ENCODE assay signal across 14 mouse cellular contexts in the genomic region with DNA sequence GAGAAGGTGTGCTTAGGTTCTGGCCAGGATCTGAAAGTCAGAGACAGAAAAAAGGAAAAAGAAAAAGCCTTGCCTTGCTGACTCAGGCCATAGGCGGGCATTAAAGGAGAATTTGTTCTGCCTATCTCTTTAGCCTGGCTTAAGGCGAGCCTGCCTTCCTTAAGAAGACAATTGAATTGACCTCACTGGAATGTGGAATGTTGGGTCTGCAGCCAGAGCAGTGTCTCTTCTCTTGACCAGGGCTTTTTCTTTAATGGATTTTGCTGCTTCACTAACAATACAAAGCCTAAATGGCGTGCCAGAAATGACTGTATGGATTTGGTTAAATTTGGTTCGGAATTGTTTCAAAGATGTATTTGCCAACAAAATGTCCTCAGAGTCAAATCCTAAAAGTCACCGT. TPM values are rescaled to one million over a fixed set of nuclear protein-coding genes. Genes with fewer than 3 reads are reported as not detected.
DNase-seq lines count a peak whose midpoint lies in the region; ATAC-seq lines count a peak whose summit lies in the region.
"Had no signal": no experiment of that assay in that cellular context is flagged by ENCODE, and none has a peak within 500 bp of the region (broad histone marks: within the 10 kb centered on the region; RNA-seq: fewer than 3 reads in every experiment).

No protein-coding gene starts in this region.

- H3K9me3 ChIP-seq in heart, embryonic 12.5 days (replicated peaks) = no peaks in the 10 kb centered on the region
- no peaks in the 10 kb centered on the region for H3K9me3 ChIP-seq in midbrain, embryonic 11.5 days (ENCODE audit: control insufficient read depth, low read length)
- no peaks in the 10 kb centered on the region for H3K9me3 ChIP-seq in midbrain, embryonic 13.5 days
- no peaks in the 10 kb centered on the region for H3K9me3 ChIP-seq in embryonic facial prominence, embryonic 14.5 days (ENCODE audit: control insufficient read depth, low read length)
- H3K9me3 ChIP-seq: limb, embryonic 15.5 days; midbrain, embryonic 12.5 days had no signal

- H3K4me2 ChIP-seq in heart, embryonic 12.5 days = no peak overlapping the region
- H3K4me2 ChIP-seq in midbrain, embryonic 11.5 days = no peak overlapping the region
- H3K4me2 ChIP-seq in midbrain, embryonic 13.5 days (replicated peaks) = no peak overlapping the region
- H3K4me2 ChIP-seq in embryonic facial prominence, embryonic 14.5 days (ENCODE audit: low read depth, low read length) = no peak overlapping the region
- H3K4me2 ChIP-seq: limb, embryonic 15.5 days; midbrain, embryonic 12.5 days had no signal

- H3K9ac ChIP-seq in heart, embryonic 12.5 days = peak overlapping the region; percentile 52; the same call in 1 of the 2 replicates
- no peak overlapping the region for H3K9ac ChIP-seq in midbrain, embryonic 11.5 days (ENCODE audit: low read length)
- H3K9ac ChIP-seq in midbrain, embryonic 13.5 days (replicated peaks) = no peak overlapping the region
- no peak overlapping the region for H3K9ac ChIP-seq in embryonic facial prominence, embryonic 14.5 days (ENCODE audit: low read depth, low read length)
- H3K9ac ChIP-seq: limb, embryonic 15.5 days; midbrain, embryonic 12.5 days had no signal

- H3K27me3 ChIP-seq in heart, embryonic 12.5 days (replicated peaks) = no peaks in the 10 kb centered on the region
- no peaks in the 10 kb centered on the region for H3K27me3 ChIP-seq in midbrain, embryonic 11.5 days (ENCODE audit: control insufficient read depth, insufficient read depth, low read length)
- H3K27me3 ChIP-seq in midbrain, embryonic 13.5 days = no peaks in the 10 kb centered on the region
- H3K27me3 ChIP-seq in embryonic facial prominence, embryonic 14.5 days (replicated peaks; ENCODE audit: control insufficient read depth, insufficient read depth, low read length) = no peaks in the 10 kb centered on the region
- H3K27me3 ChIP-seq: limb, embryonic 15.5 days had no signal

- H3K27ac ChIP-seq in heart, embryonic 12.5 days (ENCODE audit: poor library complexity, severe bottlenecking) = peak overlapping the region; percentile 20
- no peak overlapping the region for H3K27ac ChIP-seq in midbrain, embryonic 11.5 days (ENCODE audit: low read depth, low read length)
- no peak overlapping the region for H3K27ac ChIP-seq in midbrain, embryonic 13.5 days
- H3K27ac ChIP-seq in embryonic facial prominence, embryonic 14.5 days (replicated peaks; ENCODE audit: low read depth, low read length) = no peak overlapping the region
- H3K27ac ChIP-seq: limb, embryonic 15.5 days; midbrain, embryonic 12.5 days had no signal

- DNase-seq in heart, postnatal 14 days = no peak
- peak; percentile 84 for DNase-seq in midbrain, embryonic 11.5 days (ENCODE audit: low spot score, missing footprints)
- peak; percentile 41 for DNase-seq in embryonic facial prominence, embryonic 14.5 days (ENCODE audit: low spot score)
- DNase-seq in ovary, postnatal 36 days (ENCODE audit: low spot score) = no peak
- no peak for DNase-seq in right cerebral cortex, postnatal 10 days (ENCODE audit: low spot score in 2 of 2)
- DNase-seq in layer of hippocampus, adult 9-10 months (ENCODE audit: low spot score) = no peak
- DNase-seq: cerebellum, postnatal 14 days; gastrocnemius, postnatal 25 days; thymus, postnatal 25 days had no signal

- no peak for ATAC-seq in heart, embryonic 12.5 days (ENCODE audit: insufficient number of reproducible peaks, low FRiP score)
- ATAC-seq in midbrain, embryonic 11.5 days (ENCODE audit: low FRiP score) = no peak
- no peak for ATAC-seq in midbrain, embryonic 13.5 days
- ATAC-seq in embryonic facial prominence, embryonic 14.5 days (ENCODE audit: low read depth) = no peak
- ATAC-seq: inflammation-experienced regulatory T-cells, adult 6 months had no signal

- H3K4me3 ChIP-seq in heart, embryonic 12.5 days = no peak overlapping the region
- H3K4me3 ChIP-seq in midbrain, embryonic 11.5 days (ENCODE audit: low read depth, low read length) = no peak overlapping the region
- no peak overlapping the region for H3K4me3 ChIP-seq in midbrain, embryonic 13.5 days (replicated peaks)
- H3K4me3 ChIP-seq in embryonic facial prominence, embryonic 14.5 days (ENCODE audit: low read depth, low read length) = no peak overlapping the region
- H3K4me3 ChIP-seq: limb, embryonic 15.5 days; midbrain, embryonic 12.5 days had no signal

- H3K36me3 ChIP-seq in heart, embryonic 12.5 days = no peaks in the 10 kb centered on the region
- no peaks in the 10 kb centered on the region for H3K36me3 ChIP-seq in midbrain, embryonic 11.5 days (ENCODE audit: control insufficient read depth, insufficient read depth, low read length)
- no peaks in the 10 kb centered on the region for H3K36me3 ChIP-seq in midbrain, embryonic 13.5 days
- H3K36me3 ChIP-seq in embryonic facial prominence, embryonic 14.5 days (ENCODE audit: control insufficient read depth, insufficient read depth, low read length) = no peaks in the 10 kb centered on the region
- H3K36me3 ChIP-seq: limb, embryonic 15.5 days; midbrain, embryonic 12.5 days had no signal

- H3K4me1 ChIP-seq in heart, embryonic 12.5 days (replicated peaks) = peaks cover 38% of the 10 kb centered on the region
- H3K4me1 ChIP-seq in midbrain, embryonic 11.5 days (ENCODE audit: control insufficient read depth, insufficient read depth, low read length) = peaks cover 3% of the 10 kb centered on the region
- H3K4me1 ChIP-seq in midbrain, embryonic 13.5 days (replicated peaks) = 0 out of 2 replicates have a peak, but pooled peaks cover 3% of the 10 kb centered on the region
- peaks cover 21% of the 10 kb centered on the region for H3K4me1 ChIP-seq in embryonic facial prominence, embryonic 14.5 days (ENCODE audit: control insufficient read depth, insufficient read depth, low read length)

- 24% methylated on average over 5 of the region's 5 CpGs for WGBS in heart, embryonic 12.5 days
- WGBS in midbrain, embryonic 11.5 days = 17% methylated on average over 5 of the region's 5 CpGs
- 23% methylated on average over 5 of the region's 5 CpGs for WGBS in midbrain, embryonic 13.5 days
- 35% methylated on average over 5 of the region's 5 CpGs for WGBS in embryonic facial prominence, embryonic 14.5 days

- intact Hi-C loops in heart, postnatal 14 days (cut with DNase I) = loop anchor here (5.0 kb wide), 1 partner anchor 39 kb away; the partner anchor contains the start of gene Csrp2

RNA-seq across cellular contexts. Expression of gene Csrp2, which starts 40.9 kb away (rescaled TPM):
- polyA plus RNA-seq in heart, embryonic 12.5 days (2016; fragmentation: Nextera tagmentation; extraction: Ambion mirVana) = 351 and 398 TPM in 2 replicates
- 10 to 100 TPM; 92.6 to 95.4 TPM for total RNA-seq in heart, postnatal 14 days (2021)
- polyA plus RNA-seq in midbrain, embryonic 11.5 days (2014; fragmentation: Nextera tagmentation; extraction: Ambion mirVana) = 165 and 166 TPM in 2 replicates
- 94.3 and 128 TPM in 2 replicates for polyA plus RNA-seq in midbrain, embryonic 13.5 days (2015; fragmentation: Nextera tagmentation; extraction: Ambion mirVana)
- polyA plus RNA-seq in embryonic facial prominence, embryonic 14.5 days (2014; fragmentation: Nextera tagmentation; extraction: Ambion mirVana) = 165 and 169 TPM in 2 replicates

Comparison
In these comparisons a context has a peak if more than half of its experiments do, and no peak if none do; other contexts are left out.
1. DNase-seq: peak in midbrain, embryonic 11.5 days (single experiment) and embryonic facial prominence, embryonic 14.5 days (single experiment); none in heart, postnatal 14 days (0 of 2), ovary, postnatal 36 days (single experiment), right cerebral cortex, postnatal 10 days (0 of 2) and layer of hippocampus, adult 9-10 months (single experiment).